Mouse (Mus musculus): ENCODE results near the gene Il6st.
A peak's percentile ranks its signal among the peaks of the same experiment; 100 is the strongest.
"Not testable (repeated sequence)": the region's sequence is repeated elsewhere in the genome, so short reads cannot be mapped to it uniquely, and the experiment has no call there.

Il6st gene

DNA sequence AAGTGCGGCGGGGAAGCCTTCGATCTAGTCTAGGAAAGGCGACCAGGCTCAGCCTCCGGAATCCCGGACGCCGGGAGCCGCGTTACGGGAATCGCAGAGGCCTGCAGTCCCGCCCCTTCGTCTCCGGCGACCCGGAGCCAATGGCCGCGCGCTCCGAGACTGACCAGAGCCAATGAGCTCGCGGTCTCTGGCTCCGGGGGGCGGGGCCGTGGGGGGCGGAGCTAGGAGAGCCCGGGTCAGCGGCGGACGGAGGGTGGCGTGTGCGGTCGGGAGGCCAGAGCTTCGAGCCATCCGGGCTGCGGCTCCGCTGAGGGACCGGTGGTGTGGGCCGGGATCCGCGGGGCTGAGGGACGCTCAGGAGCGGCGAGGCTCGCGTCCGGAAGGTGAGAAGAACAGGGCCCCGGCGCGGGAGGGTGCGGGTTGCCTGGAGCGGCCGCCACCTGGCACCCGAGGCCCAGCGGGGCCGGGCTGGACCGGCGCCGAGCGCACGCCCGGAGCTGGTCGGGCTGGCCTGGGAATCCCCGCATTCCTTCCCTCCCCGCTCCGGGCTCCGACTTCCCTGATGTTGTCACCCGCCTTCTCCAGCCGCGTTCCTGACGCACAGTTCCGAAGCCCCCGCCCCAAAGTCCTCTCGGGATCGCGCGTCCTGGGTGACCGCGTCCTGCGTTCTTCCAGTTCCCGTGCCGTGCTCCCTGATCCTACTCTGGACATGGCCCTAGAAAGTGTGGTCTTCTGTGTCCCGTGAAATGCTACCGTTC, at the start of gene Il6st:
Il6st (plus strand) TSS at position 203 of the 758 bp plus-strand sequence.
- DNase-seq = peak; percentile 97

DNA sequence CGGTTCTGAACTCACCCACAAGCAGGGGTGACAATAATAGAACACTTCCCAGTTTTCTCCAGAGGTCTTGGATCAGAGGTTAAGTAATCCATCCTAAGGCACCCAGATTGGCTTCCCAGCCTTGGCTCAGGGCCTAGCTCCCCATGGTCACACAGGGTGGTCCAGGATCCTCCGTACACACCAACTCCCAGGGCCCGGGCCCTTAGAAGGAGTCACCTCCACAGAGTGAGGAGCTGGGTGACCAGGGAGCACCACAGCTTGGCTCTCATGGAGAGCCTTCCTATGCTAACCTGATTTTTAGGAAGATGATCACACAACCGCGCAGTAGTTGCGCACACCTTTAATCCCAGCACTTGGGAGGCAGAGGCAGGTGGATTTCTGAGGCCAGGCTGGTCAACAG, 48.0 kb upstream of the Il6st start:
- no peak for DNase-seq

DNA sequence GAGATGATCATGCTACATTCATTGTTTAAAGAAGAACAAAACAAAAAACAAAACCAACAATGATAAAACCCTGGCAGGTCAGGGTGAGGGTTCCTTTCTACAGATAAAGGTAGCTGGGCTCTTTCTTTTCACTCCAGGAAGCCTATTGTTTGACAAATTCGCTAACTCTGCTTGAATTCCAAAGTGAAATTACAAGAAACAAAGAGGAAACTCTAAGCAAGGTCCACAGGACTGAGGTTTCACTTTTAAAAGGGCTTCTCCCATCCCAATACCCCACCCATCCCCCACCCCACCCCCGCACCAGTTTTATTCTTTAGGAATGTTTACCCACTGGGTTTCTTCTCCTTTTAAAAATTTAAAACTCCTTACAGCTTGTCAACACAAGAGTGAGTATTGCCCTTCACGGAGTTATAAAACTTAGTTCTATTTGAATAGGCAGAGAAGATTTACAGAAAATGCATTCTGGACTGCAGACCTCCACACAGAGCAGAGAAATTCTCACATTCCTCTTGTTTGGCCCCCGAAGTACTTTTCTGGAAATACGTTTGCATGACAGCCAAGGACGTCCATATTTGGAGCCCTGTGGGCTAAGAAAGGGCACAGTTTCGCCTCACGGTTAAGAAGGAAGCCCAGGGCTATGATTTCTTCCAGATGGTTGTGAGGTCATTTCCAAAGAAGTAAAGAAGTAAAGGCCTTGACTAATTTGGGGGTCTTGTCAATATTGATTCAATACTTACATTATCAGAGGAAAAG, 47.3 kb upstream of the Il6st start:
- no peak for DNase-seq

DNA sequence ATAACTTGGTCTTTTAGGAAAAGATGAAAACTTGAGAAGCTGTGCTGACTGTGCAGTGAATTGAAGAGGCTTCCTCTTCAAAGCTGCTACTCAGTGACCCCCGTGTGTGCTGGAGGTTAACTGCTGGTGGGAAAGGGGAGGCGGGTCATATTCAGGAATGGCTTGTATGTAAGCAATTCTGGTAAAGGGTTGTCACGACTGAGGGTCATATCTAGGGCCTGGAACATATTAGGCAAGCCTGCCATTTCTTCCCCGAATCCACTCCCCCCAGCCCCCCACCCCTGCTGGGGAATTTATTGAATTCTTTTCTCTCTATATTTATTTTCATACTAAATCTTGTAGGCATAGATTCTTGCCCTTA, 46.7 kb upstream of the Il6st start:
- DNase-seq = no peak

DNA sequence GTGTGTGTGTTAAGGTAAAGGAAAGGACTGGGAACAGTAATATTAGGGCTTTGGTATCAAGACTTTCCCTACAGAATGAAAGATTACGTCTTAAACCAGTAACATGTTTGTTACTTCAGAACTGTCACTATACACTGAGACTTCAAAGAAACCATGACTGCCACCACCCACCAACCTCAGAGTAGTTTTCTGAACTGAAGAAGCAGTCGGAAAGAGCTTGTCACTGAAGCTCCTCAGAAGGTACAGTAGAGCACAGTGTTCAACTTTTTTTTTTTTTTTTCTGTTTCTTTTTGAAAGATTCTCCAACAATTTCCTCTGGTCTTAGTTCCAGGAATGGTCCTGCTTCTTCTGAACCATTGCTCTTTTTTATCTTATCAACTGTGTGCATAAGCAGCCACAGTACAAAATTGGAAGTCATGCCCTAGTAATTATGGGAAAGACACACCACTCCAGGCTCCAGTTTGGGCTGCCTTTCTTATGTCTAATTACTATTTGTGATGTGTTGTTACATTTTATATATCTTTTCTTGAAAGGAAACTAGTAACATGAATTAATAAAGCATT, 45.9 kb upstream of the Il6st start:
- DNase-seq = no peak

DNA sequence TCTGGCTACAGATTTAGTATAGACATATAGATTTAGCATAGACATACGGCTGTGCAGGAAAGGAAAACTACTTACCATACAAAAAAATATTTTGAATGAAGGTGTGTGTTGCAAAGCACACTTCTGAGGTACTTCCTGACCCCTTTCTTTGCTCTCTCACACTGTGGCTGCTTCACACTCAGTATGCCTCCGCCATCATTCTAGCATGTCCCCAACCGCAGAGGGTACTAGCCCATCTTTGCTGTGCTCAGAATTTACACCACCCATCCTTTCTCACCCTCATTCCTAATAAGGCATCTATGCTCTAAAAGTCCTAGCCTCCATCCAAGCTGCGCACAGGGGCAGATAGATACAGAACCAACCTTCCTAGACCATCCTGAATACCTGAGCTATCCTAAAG, 45.3 kb upstream of the Il6st start:
- DNase-seq = no peak

DNA sequence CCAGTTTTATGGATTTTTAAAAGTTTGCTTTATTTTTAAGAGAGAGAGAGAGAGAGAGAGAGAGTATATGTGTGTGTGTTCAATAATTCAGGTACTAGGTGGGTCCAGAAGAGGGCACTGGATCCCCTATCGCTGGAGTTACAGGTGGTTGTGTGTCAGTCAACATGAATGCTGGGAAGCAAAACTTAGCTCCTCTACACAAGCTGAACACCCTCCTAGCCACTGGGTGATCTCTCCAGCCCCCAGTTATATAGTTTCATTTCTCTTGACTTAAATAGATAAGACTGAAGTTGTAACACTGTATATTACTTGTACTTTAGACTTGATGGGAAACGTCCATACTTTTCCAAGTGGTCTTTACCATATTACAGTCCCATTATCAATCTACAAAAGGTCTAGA, 39.7 kb upstream of the Il6st start:
- no peak for DNase-seq

DNA sequence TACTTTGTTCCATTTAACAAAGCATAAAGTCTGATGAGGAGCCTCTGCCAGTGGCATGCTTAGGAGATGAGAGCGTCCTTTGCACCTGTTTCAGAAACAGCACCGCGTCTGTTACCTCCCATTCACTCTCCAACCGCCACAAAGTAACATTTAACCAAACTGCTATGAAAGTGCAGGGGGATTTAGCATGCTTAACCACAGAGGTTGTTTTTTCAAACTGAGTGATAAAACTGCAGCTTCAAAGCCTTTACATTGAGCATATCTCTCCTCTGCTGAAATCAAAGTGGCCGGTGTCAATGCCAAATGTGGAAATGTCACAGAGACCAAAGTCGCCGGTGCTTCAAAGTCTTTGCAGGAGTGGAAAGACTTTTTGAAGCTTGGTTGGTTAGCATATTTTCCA, 39.2 kb upstream of the Il6st start:
- DNase-seq = no peak

DNA sequence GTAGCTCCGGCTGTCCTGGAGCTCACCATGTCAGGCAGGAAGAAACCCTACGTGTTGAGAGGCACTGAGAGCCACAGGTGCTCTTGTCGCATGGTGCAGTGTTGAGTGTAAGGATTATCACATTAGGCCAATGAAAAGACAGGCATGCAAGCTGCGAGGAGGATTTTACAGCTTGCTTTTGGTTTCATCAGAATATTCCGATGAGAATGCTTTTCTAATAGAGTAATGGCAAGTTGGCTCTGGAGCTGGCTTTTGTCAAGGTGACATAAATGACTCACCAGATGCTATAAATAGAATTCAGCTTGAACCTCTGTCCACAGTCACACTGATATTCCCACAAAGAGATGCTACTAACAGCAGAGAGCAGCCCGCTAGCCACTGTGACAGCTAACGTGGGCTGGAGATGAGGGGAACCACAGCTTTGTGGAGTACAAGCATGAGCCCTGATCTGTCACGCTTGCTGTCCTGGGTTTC, 38.7 kb upstream of the Il6st start:
- no peak for DNase-seq

DNA sequence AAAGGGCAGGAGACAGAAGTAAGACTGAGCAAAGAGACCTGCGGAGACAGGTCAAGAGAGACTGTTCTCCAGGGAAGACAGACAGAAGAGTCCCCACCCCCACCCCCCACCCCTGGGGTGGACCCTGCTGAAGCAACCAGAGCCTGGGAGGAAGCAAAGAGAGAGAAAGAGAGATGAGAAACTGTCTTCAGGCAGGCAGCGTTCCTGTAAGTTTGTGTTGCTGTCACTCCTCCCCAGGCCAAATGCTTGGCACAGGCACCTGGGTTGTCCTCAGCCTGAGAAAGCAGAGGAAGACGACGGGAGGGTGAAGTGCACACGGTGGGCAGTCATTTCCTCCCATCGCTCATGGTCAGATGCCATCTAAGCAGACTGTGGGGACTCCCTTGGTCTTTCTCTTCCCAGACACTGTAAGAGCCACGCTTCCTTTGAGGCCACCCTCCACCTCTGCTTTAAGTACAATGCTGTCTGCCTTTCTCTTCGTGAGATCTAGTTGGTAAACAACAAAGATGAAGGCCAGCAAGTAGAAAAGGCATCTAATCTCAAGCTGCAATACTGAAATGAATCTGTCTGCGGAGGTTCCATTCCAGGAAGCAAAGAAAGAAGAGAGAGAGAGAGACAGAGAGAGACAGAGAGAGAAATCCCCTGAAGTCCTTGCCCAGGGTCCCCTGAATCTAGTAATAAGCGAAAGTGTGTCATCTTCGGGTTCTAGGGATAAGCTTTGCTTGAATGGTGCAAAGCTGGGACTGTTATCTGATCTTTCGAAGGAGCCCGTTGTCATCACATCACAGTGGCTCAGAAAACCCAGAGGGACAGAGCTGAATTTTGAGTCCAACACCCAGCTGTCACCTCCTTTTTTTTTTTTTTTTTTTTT, 37.4 kb upstream of the Il6st start:
- DNase-seq = no peak

DNA sequence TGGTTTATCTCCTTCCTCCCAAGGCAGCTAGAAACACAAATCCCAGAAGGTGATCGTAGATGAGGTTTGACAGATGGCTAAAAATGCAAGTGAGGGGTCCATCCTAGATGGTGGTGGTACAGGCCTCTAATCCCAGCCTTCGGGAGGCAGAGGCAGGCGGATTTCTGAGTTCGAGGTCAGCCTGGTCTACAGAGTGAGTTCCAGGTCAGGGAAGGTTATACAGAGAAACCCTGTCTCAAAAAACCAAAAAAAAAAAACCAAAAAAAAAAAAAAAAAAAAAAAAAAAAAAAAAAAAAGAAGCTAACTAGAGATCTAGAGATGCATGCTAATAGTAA, 36.8 kb upstream of the Il6st start:
- DNase-seq = not testable (repeated sequence)

DNA sequence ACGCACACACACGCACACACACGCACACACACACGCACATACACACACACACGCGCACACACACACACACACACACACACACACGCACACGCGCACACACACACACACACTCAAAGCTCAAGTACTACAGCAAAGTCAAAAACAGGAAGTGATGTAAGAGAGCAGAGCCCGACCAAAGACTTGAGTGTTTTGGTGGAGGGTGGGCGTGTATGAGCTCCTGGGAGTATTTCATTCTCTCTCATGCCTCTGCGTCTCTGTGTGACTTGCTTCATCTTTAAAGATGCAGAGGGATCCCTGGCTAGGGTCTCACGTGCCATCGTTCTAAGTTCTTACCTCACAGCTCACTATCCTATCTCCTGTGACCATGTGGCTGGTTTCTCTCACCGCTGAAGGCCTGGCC, 36.3 kb upstream of the Il6st start:
- DNase-seq = no peak

DNA sequence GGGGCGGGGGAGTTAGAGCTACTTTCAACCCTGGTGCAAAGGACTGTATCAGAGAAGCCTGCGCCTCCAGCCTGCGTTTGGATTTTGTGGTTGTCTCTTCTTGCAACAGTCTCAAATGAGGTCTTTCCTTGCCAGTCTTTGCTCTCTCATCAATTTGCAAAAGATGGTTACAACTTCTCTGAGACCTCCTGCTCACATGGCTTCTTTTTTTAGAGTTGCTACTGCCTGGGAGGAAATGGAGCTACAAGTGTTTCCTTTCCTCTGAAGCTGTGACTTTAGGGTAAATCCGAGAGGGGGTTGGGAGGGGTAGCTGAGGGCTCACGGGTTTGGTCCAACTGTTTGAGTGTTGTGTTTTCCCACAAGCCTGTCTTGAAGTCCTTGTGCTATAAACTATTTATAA, 30.6 kb upstream of the Il6st start:
- DNase-seq = no peak

DNA sequence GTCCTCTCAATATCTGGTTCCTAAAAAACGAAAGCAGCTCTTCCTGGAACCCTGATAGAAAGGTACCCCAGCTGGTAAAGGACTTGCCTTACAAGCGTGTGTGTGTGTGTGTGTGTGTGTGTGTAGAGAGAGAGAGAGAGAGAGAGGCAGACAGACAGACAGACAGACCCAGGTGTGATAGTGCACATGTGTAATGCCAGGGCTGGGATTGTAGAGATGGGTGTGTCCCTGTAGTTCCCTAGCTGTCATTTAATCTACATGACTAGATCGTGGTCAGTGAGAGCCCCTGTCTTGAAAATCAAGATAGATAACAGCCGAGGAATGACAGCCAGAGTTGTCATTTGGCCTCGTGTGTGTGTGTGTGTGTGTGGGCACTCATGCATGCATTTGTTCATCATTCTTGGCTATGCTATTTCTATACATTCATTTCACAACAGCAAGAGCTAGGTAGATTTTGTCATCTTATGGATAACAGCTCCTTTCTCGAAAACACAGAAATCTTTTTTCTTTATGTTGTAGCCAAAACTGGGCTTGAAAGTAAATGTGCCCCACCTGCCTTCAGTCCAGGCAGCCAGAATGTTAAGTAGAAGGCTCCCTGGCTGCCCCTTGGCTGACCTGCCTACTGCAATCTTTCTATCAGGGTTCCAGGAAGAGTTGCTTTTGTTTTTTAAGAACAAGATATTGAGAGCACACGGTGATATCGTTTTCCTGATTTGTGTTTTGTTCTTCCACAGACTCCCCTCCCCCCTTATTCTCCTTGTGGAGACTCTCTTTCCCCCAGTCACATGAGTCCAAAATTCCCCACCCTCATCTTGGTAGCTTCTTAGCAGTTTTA, 28.4 kb upstream of the Il6st start:
- DNase-seq = no peak

DNA sequence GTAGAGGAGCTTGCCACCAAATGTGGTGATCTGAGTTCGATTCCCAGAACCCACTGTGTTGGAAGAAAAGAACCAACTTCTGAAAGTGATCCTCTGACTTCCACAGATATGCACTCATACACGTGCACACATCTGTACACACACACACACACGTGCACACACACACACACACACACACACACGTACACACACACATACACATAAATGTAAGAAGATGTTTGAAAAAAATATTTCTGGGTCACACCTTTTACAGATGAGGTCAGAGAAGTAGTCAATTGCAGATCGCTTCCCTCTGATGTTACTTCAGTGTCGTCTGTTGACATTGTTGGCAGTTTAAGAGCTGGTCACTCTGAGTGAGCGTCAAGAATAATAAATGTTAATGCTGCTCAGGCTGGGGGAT, 27.6 kb upstream of the Il6st start:
- no peak for DNase-seq

DNA sequence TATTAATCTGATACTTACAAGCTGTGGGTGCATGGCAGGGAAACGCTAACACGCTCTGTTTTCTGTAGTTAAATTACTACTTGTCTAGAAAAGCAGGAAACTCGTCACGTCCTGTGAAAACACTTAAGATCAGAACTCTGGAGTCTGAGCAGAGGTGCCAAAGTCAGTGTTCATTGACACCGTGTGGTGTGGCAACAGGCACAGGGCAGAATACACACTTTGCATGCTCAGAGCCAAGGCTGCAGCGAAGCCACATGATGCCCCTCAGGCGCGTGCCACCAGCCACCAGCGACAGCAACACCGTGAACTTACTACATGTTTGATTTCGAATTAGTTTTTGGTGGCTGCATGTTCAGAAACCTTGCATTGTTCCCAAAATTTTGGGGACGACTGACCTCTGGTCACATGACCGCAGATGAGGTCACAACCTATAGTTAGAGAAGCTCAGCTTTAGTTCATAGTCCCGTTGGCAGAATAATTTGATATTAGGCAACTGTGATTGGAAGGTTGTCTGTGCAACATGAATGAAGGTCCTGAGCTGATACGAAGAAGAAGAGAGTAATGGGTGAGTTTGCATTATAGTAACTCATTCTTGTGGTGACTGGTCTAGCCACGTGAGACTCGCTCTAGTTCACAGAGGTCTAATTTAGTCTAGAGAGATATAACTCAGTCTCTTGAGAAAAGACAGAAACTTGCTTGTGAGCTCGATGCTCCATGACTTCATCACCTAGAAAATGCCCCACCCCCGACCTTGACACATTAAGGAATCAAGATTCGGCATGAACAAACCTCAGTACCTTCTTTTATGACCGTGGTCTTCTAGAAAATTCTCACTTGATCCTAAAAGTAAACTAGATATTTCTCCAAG, 25.6 kb upstream of the Il6st start:
- no peak for DNase-seq

DNA sequence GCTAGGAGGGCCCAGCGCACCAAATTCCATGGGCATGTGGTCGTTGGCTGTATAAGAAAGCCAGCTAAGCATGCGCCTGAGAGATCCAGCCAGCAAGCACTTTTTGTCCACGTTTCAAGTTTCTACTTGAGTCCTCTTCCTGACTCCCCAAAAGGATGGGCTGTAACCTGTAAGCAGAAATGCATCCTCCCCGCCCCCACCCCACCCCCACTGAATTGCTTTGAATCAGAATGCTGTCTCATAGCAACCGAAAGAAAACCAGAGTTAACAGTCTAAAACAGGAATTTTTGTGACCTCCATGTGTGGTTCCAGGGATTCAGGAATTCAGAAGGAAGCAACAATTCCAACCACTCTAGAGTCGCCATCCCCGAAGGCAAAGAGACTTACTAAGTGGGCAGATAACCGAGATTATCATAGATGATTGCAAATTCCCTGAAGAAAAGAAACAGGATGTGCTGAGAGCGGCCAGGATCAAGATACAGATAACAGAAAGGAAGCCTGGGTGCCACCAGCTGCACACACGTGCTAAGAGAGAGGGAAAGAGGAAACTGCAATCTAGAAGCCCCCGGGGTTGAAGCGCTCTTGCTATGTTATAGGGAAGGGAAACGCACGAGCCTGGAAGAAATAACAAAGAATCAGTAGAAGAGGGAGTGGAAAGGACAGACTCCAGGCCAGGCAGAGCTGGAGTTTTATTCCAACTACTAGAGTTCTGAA, 24.6 kb upstream of the Il6st start:
- DNase-seq = no peak

DNA sequence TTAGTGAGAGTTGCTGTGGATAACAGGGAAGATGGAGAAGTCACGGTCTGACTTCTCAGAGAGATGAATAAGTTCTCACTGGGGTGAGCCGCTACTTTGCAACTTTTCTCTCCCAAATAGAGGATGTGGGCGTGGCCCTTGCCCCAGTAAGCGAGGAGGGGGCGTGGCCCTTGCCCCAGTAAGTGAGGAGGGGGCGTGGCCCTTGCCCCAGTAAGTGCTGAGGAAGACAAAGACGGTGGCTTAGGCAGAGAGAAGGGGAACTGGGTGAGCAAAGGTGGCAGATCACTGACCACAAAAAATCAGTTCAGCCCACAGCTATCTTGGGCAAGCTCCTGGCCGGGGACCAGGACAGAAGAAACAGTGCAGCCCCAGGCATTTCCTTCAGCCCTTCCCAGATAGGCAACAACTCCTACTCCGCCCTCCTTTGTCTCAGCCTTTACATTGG, 23.9 kb upstream of the Il6st start:
- DNase-seq = peak; percentile 17

DNA sequence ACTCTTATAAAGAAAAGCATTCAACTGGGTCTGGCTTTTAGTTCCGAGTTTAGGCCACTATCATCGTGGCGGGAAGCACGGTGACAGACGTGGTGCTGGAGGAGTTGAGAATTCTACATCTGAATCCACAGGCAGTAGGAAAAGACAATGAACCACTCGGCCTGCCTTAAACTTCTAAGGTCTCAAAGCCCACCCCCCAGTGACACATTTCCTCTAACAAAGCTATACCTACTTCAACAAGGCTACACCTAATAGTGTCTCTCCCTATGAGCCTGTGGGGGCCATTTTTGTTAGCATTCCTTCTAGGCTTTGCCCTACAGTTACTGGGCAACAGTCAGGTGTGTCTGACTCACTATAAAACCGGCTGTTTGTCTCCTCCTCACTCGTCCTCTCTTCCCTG, 23.2 kb upstream of the Il6st start:
- no peak for DNase-seq

DNA sequence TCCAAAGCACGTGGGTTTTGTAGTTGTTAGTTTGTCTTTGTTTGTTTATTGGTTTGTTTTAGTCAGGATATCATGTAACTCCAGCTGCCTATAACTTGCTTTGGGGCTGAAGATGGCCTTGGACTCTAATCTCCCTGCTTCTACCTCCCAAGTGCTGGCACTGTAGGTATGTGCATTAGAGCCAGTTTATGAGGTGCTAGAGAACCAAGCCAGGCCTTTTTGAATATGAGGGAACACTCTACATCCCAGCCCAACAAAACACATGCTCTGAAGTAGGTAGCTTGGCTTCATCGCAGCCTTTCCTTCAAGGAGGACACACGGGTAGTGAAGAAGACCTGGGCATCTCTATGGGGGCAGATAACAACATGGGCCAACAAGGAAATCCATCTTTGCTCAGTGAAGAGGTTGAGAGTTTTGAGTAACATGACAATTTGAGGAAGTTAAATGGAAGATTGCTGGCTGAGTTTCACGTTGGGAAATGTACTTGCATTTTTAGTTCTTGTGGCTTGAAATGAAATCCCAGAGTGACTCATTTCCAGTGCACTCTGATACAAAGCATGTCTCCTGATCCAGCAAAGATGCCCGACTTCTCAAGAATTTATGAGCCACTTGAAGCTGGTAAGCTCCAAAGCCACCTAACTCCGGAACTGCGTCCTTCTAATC, 20.9 kb upstream of the Il6st start:
- no peak for DNase-seq
